Mouse (Mus musculus): ENCODE data around the gene Banf1. TPM values are rescaled to one million over a fixed set of nuclear protein-coding genes. Genes with fewer than 3 reads are reported as not detected.
"Not testable (repeated sequence)": the region's sequence is repeated elsewhere in the genome, so short reads cannot be mapped to it uniquely, and the experiment has no call there.

Gene Banf1
- total RNA-seq, 2 experiments from 2014 or later: 80.7 to 87.6 TPM

GRCm38 (mm10) chr19:5374748-5375147, 7.8 kb upstream of the Banf1 start:
- DNase-seq (ENCODE audit: low spot score in 2 of 2): no peak

GRCm38 (mm10) chr19:5374177-5374576, 7.2 kb upstream of the Banf1 start:
- no peak for DNase-seq (ENCODE audit: low spot score in 2 of 2)

- DNase-seq (ENCODE audit: low spot score in 2 of 2): no peak
These were observed 5.8 kb upstream of the Banf1 start for GRCm38 (mm10) chr19:5372724-5373123.

GRCm38 (mm10) chr19:5370932-5371331, 4.0 kb upstream of the Banf1 start:
- DNase-seq (ENCODE audit: low spot score in 2 of 2): no peak

- no peak for DNase-seq (ENCODE audit: low spot score in 2 of 2)
These were observed 487 bp upstream of the Banf1 start for GRCm38 (mm10) chr19:5367455-5367854.

- peak; percentile 91 to 97 for DNase-seq (ENCODE audit: low spot score in 2 of 2)
These were observed 554 bp downstream of the Banf1 start, which contains the start of gene Eif1ad for GRCm38 (mm10) chr19:5366175-5367052. TSS of gene Eif1ad (plus strand) at chr19:5366741.

- no peak for DNase-seq (ENCODE audit: low spot score in 2 of 2)
These were observed 1.2 kb downstream of the Banf1 start for GRCm38 (mm10) chr19:5365751-5366150.

- DNase-seq (ENCODE audit: low spot score in 2 of 2): no peak
These were observed 2.8 kb downstream of the Banf1 start for GRCm38 (mm10) chr19:5364124-5364523.

GRCm38 (mm10) chr19:5362186-5362585, 4.8 kb downstream of the Banf1 start:
- no peak for DNase-seq (ENCODE audit: low spot score in 2 of 2)

- DNase-seq (ENCODE audit: low spot score in 2 of 2): no peak
These were observed 10.9 kb downstream of the Banf1 start for GRCm38 (mm10) chr19:5356080-5356479.

GRCm38 (mm10) chr19:5353609-5354008, 13.4 kb downstream of the Banf1 start:
- DNase-seq (ENCODE audit: low spot score in 2 of 2): no peak

- not testable (repeated sequence) for DNase-seq (ENCODE audit: low spot score in 2 of 2)
These were observed 17.5 kb downstream of the Banf1 start, which contains the start of gene Cst6 for GRCm38 (mm10) chr19:5349502-5349873. TSS of gene Cst6 (minus strand) at chr19:5349574.

GRCm38 (mm10) chr19:5348526-5349501, 18.2 kb downstream of the Banf1 start:
- peak in 1 of 2 experiments; percentile 19 for DNase-seq (ENCODE audit: low spot score in 2 of 2)

- DNase-seq (ENCODE audit: low spot score in 2 of 2): no peak
These were observed 18.9 kb downstream of the Banf1 start for GRCm38 (mm10) chr19:5348064-5348463.

- no peak for DNase-seq (ENCODE audit: low spot score in 2 of 2)
These were observed 21.5 kb downstream of the Banf1 start for GRCm38 (mm10) chr19:5345297-5346131.

- DNase-seq (ENCODE audit: low spot score in 2 of 2): no peak
These were observed 25.6 kb downstream of the Banf1 start for GRCm38 (mm10) chr19:5341360-5341759.

- peak; percentile 30 to 88 for DNase-seq (ENCODE audit: low spot score in 2 of 2)
These were observed 29.0 kb downstream of the Banf1 start for GRCm38 (mm10) chr19:5337975-5338374.

- no peak for DNase-seq (ENCODE audit: low spot score in 2 of 2)
These were observed 31.5 kb downstream of the Banf1 start, which contains the start of gene Catsper1 for GRCm38 (mm10) chr19:5335441-5335840. TSS of gene Catsper1 (plus strand) at chr19:5335741.

GRCm38 (mm10) chr19:5334741-5335140, 32.2 kb downstream of the Banf1 start:
- no peak for DNase-seq (ENCODE audit: low spot score in 2 of 2)

- DNase-seq (ENCODE audit: low spot score in 2 of 2): no peak
These were observed 39.0 kb downstream of the Banf1 start for GRCm38 (mm10) chr19:5327970-5328369.

- no peak for DNase-seq (ENCODE audit: low spot score in 2 of 2)
These were observed 43.2 kb downstream of the Banf1 start for GRCm38 (mm10) chr19:5323801-5324200.
